Mouse (Mus musculus): ENCODE results near the gene Jade1. TPM values are rescaled to one million over a fixed set of nuclear protein-coding genes. Genes with fewer than 3 reads are reported as not detected.

The Jade1 gene
- total RNA-seq, 1 experiment from 2014 or later = 40.3 TPM

DNA sequence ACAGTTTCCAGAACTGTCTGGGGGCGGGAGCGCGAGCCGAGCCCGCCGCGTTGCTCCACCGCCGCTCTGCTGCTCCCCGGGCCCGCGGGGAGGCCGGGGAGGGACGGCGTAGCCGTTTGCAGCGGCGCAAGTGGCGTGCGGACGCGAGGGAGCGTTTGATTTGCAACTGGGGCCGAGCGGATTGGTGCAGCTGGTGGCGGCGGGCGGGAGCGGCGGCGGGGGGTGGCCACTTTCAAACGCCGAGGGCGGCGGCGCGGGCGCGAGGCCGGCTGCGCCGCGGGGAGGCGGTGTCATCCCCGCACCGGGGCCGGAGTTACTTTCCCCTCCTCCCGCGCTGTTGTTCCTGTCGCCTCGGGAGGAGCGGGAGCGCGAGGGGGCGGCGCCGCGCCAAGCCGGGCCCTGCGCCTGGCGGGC, 9.9 kb downstream of the Jade1 start:
- ATAC-seq (replicated peaks in 1 of 2; ENCODE audit: insufficient read depth in 1 of 2, low FRiP score in 2 of 2, low TSS enrichment in 1 of 2, low read depth in 1 of 2, poor library complexity in 2 of 2, severe bottlenecking in 2 of 2) = peak; percentile 10 to 41; a peak in 2 of 4 replicates

DNA sequence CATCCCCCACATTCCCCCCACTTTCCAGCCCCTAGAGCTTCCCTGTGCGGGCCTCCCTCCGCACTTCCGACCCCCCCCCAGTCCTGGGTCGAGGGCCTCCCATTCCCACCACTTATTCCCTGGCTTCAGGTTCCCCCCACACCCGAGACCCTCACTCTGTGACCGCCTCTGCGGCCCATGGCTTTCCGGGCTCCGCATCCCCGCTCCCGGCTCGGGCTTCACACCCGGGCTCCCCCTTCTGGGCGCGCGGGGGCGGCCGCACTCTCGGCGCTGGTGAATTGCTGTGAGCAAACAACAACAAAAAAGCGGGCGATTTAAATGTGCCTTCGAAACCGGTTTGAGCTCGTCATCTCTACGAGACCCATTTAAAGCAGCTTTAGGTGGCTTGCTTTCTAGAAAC, 10.4 kb downstream of the Jade1 start:
- ATAC-seq (replicated peaks in 1 of 2; ENCODE audit: insufficient read depth in 1 of 2, low FRiP score in 2 of 2, low TSS enrichment in 1 of 2, low read depth in 1 of 2, poor library complexity in 2 of 2, severe bottlenecking in 2 of 2) = peak; percentile 24; a peak in 3 of 4 replicates

DNA sequence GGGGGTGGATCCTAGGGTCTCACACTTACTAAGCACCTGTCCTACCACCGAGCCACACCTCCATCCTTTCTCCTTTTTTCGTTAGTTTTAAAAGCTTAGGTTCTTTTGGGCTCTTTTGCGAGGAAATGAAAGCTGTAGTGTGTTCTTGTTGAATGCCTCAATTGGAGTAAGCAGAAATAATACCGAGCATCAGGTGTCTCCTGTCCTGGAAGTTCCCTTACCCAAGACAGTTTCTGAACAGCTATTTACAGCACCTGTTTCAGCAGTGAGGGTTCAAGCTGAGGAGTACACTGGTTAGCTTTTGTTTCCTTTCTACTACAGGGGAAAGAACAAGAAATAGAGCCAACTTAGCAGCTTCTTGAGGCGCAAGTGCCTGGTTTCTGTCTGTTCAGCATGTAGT, 14.4 kb downstream of the Jade1 start:
- no peak for ATAC-seq (replicated peaks in 1 of 2; ENCODE audit: insufficient read depth in 1 of 2, low FRiP score in 2 of 2, low TSS enrichment in 1 of 2, low read depth in 1 of 2, poor library complexity in 2 of 2, severe bottlenecking in 2 of 2)

DNA sequence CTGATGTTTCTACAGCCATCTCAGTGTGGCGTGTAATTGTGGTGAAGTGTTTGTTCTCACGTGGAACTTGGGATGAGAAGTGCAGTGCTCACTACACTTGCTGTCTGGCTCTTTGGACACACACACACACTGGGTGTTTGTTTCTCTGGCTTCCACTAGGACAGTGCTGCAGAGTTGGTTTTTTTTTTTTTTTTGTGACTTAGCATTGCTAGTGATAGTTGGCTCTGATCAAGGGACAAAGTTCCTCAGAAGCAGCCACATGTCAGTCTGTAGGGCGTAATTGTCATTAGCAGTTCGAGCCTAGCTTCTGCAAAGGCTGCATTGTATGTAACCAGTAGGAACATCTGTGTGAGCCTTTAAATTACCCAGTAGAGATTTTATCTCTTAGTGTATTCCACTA, 16.6 kb downstream of the Jade1 start:
- no peak for ATAC-seq (replicated peaks in 1 of 2; ENCODE audit: insufficient read depth in 1 of 2, low FRiP score in 2 of 2, low TSS enrichment in 1 of 2, low read depth in 1 of 2, poor library complexity in 2 of 2, severe bottlenecking in 2 of 2)

DNA sequence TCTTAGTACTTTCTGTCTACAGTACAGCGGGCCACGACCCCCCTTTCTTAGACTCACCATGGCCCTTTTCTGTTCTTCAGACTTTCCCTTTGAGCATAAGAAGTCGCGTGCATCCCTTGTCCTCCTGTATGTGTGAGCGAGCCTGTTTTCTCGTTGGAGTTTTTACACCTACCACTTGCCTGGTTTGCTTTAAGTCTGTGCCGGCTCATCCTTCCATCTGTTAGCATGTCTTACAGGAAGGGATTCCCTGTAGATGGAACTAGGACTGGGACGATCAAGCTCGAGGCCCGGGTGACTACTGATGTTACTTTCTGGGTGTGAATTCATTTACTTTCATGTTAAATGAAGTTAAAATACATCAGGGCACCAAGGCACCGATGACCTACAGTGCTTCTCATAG, 17.4 kb downstream of the Jade1 start:
- ATAC-seq (replicated peaks in 1 of 2; ENCODE audit: insufficient read depth in 1 of 2, low FRiP score in 2 of 2, low TSS enrichment in 1 of 2, low read depth in 1 of 2, poor library complexity in 2 of 2, severe bottlenecking in 2 of 2) = no peak

DNA sequence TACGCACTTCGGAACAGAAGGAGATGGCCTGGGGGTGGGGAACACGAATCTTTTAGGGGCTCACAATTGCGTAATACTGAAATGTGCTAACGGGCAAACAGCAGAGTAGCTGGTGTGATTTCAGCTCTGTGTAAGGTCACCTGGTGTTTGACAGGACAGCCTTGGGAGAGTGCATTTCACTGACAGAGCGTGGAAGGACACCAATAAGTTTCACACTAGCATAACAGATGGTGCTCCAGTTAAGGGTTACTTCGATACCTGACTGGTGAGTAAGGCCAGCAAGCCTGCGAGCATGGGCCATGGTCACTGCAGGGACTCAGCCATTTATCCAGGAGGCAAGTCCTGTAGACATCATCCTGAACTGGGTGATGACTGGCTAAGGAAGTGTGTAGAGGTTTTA, 18.7 kb downstream of the Jade1 start:
- no peak for ATAC-seq (replicated peaks in 1 of 2; ENCODE audit: insufficient read depth in 1 of 2, low FRiP score in 2 of 2, low TSS enrichment in 1 of 2, low read depth in 1 of 2, poor library complexity in 2 of 2, severe bottlenecking in 2 of 2)

DNA sequence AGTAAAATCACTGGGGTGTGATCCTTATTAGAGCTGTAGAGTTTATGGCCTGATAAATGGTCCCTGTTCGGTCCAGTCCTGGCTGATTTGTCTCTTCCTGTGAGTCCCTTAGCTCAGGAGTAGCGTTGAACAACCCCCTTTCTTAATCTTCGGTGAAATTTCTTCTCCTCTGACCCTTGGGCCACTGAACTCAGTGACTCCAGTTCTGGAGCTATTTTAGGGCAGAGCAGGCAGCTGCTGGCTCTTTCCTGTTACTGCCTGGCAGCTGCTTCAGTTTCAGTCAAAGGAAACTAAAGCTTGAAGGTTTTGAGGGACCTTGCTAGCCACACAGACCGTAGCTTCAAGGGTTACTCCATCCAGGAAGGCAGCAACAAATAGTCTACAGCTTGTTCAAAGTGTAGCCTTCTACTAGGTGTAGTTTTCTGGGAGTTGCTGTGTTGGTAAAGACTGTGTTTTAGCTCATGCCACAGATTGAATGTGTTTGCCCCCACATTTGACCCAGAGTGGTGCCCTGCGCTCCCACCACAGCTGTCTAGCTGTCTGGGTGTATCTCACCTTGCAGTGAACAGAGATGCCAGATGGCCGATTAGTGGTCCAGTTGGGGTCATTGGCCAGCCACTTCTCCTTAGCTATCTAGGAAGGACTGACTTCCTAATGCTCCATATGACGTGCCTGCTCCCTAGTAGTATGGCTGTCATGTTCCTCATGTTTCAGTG, 19.3 kb downstream of the Jade1 start:
- peak; percentile 30 to 39; a peak in 2 of 4 replicates for ATAC-seq (replicated peaks in 1 of 2; ENCODE audit: insufficient read depth in 1 of 2, low FRiP score in 2 of 2, low TSS enrichment in 1 of 2, low read depth in 1 of 2, poor library complexity in 2 of 2, severe bottlenecking in 2 of 2)

DNA sequence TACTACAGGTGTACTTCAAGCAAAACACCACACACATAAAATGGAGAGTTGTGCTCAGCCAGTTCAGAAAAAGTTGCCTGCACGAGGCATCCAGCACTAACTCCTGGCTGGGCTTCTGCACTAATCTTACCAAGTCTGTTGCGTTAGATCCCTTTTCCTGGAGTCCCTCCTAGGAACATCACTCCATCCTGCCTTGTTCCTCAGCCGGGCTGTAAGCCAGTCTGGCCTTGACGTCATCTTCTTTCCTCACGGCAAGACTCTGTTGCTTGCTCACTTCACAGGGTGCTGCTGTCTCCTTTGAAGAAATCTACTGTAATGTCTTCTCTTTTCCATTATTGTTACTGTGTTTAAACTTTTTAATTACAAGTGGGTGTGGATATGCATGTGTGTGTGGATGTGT, 20.4 kb downstream of the Jade1 start:
- no peak for ATAC-seq (replicated peaks in 1 of 2; ENCODE audit: insufficient read depth in 1 of 2, low FRiP score in 2 of 2, low TSS enrichment in 1 of 2, low read depth in 1 of 2, poor library complexity in 2 of 2, severe bottlenecking in 2 of 2)

DNA sequence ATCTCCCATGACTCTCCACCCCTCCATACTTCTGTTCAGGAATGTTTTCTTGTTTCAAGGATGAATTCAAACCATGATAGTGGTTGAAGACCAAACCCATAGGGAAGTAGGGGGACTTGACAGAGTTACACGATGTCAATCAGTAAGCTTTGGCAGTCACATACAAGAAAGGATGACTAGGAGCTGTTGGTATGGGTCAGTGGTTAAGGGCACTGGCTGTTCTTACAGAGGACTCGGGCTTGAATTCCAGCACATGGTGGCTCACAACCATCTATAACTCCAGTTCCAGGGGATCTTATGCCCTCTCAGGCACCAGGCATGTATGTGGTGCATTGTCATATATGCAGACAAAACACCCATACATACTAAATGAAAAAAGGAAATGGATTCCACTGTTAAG, 21.7 kb downstream of the Jade1 start:
- ATAC-seq (replicated peaks in 1 of 2; ENCODE audit: insufficient read depth in 1 of 2, low FRiP score in 2 of 2, low TSS enrichment in 1 of 2, low read depth in 1 of 2, poor library complexity in 2 of 2, severe bottlenecking in 2 of 2) = no peak

DNA sequence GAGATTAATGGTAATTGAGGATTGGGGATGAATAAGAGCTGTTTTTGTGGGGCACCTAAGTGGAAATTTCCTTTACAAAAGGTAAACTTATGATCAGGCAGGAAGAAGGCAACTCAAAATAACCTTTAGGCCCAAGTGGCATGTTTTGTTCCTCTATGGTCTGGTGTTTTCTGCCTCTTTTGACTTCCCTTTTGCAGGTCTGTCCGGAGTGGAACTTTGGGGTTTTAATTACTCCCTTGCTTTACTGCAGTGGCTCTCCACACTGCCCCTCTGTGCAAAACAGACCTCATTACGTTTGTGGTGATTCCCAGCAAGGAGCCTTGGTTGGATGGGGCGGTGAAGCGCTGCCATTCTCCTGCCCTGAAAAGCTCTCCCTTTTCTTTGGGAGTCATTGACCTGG, 24.3 kb downstream of the Jade1 start:
- peak; percentile 70 to 72 for ATAC-seq (replicated peaks in 1 of 2; ENCODE audit: insufficient read depth in 1 of 2, low FRiP score in 2 of 2, low TSS enrichment in 1 of 2, low read depth in 1 of 2, poor library complexity in 2 of 2, severe bottlenecking in 2 of 2)

DNA sequence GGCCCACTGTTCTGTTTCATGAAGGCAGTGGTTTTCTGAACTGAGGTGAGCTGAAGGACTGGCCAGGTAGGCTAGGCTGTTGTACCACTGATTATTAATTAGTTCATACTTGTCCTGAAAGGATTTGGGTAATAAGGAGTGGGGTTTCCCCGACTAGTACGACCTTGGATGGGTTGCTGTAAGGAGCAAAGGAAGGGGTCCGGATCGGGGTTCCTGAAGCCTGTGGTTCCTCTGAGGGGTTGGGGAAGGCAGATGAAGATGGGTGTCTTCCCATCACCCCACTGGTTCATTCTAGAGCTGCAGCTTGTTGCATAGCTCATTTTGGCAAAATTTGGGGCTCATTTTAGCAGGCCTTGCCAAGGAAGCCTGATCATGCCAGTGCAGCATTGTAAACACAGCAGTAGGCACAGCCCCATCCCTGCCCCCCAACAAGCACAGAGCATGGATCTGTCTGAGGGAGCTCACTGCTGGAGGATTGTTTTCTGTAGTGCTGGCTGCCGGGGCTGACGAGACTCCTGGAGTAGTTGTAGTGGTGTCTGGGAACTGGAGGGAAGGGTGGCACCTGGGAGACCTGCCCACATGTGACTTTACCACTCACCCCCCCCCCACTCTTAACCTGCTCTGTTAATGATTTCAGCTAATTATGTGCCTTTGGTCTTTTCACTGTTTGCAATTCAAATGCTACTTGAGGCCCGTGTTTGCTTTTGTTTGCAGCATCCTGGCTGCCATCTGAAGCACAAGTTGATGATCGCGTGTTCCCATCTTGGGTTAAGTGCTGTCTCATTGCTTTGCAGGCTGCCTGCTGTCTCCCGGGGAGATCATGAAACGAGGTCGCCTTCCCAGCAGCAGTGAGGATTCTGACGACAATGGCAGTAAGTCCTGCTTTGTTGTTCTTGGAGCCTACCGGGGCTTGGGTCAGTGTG, 25.1 kb downstream of the Jade1 start:
- ATAC-seq (replicated peaks in 1 of 2; ENCODE audit: insufficient read depth in 1 of 2, low FRiP score in 2 of 2, low TSS enrichment in 1 of 2, low read depth in 1 of 2, poor library complexity in 2 of 2, severe bottlenecking in 2 of 2) = no peak

DNA sequence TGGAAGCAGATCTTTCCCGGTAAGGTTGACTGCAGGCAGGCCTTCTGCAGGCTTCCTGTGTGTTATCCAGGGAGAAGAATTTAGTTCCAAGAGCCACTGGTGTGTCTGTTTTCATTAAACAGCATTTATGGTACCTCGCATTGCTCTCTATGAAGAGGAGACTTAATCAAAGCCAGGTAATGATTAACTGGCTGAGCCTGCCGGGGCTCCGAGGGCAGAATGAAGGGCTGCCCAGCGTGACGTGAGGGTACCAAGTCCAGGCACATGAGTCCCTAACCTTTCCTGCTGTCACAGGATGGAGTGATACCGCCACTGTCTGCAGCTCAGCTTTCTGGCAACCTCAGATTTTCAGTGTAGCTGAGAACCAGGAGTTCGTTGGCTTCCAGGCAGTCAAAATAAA, 25.9 kb downstream of the Jade1 start:
- ATAC-seq (replicated peaks in 1 of 2; ENCODE audit: insufficient read depth in 1 of 2, low FRiP score in 2 of 2, low TSS enrichment in 1 of 2, low read depth in 1 of 2, poor library complexity in 2 of 2, severe bottlenecking in 2 of 2) = no peak

DNA sequence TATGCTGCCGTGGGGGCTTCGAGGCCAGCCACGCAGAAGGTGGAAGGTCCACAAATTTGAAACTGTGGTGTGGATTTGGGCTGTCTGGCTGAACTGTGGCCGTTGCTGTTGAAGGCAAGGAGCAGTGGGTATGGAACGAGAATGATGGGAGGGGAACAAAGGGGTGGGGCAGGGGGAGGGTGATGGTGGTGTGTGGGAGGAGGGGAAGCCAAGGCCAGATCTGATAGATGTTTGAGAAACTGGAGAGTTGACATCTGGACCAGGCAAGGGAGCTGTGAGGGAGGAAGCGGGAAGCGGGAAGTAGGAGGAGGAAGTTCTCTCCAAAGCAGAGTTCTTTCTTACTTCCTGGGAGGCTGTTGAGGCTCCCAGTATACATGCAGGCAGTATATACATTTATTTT, 26.7 kb downstream of the Jade1 start:
- no peak for ATAC-seq (replicated peaks in 1 of 2; ENCODE audit: insufficient read depth in 1 of 2, low FRiP score in 2 of 2, low TSS enrichment in 1 of 2, low read depth in 1 of 2, poor library complexity in 2 of 2, severe bottlenecking in 2 of 2)

DNA sequence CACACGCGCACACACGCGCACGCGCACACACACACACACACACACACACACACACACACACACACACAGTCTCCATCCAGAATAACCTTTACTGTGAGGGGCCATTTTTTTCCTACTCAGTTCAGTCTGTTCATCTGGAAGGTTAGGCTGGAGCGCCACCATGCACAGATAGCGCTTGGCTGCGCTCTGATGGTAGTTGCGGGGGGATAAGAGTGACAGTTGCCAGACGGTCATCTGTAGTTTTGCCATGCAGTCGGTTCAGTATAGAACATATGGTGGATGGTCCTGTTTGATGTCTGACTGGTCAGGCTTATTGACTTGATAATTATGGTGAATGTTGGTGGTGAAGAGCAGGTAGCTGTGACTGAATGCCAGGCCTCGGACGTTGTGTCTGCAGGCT, 27.6 kb downstream of the Jade1 start:
- ATAC-seq (replicated peaks in 1 of 2; ENCODE audit: insufficient read depth in 1 of 2, low FRiP score in 2 of 2, low TSS enrichment in 1 of 2, low read depth in 1 of 2, poor library complexity in 2 of 2, severe bottlenecking in 2 of 2) = no peak

DNA sequence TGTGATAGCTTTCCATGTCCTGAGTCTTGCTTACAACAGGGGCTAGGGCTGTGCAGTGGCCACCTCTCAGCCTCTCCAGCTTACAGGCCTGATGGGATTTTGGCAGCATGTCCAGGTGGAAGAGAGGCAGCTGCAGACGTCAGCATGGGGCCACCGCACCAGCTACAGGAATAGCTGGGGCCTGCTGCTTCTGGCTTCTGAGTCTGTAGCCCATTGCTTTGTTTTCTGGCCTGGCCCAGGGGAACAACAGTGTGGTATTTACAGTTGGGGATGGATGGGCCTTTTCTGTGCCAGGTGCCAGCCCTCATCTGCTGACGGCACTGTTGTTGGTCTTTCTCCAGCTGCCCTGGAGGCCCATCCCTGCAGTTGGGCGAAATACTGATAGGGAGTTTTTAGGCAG, 28.1 kb downstream of the Jade1 start:
- no peak for ATAC-seq (replicated peaks in 1 of 2; ENCODE audit: insufficient read depth in 1 of 2, low FRiP score in 2 of 2, low TSS enrichment in 1 of 2, low read depth in 1 of 2, poor library complexity in 2 of 2, severe bottlenecking in 2 of 2)

DNA sequence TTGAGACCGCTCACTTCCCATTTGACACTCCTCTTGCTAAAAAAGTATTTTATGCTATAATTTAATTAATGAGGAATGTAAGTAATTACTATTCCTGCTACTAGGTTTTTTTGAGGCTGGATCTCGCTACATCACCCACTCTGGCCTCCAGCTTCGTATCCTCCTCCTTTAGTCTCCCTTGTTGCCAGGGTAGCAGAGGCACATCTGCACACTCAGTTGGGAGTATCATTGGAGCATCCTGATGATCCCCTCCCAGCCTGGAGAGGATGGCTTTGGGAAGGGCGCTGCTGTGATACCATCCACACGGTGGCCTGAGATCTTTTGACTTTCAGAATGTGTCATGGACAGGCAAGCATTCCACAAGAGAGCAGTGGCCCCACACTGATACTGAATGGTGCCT, 30.0 kb downstream of the Jade1 start:
- no peak for ATAC-seq (replicated peaks in 1 of 2; ENCODE audit: insufficient read depth in 1 of 2, low FRiP score in 2 of 2, low TSS enrichment in 1 of 2, low read depth in 1 of 2, poor library complexity in 2 of 2, severe bottlenecking in 2 of 2)

DNA sequence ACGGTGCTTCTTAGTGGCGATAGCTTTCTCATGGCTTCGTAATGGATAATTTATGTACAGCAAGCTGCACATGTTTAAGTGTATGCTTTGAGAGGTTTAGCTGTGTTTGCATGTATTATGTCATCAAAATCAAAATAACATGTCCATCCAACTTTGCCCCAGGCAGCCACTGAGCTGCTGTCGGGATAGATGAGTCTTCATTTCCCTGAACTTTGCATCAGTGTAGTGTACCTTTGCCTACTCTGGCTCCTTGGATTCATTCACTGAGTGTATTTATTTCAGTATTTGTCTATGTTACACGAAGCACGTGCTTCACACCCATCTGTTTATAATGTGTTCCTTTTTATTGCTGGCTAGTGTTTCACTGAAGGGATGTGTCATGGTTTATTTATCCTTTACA, 30.8 kb downstream of the Jade1 start:
- no peak for ATAC-seq (replicated peaks in 1 of 2; ENCODE audit: insufficient read depth in 1 of 2, low FRiP score in 2 of 2, low TSS enrichment in 1 of 2, low read depth in 1 of 2, poor library complexity in 2 of 2, severe bottlenecking in 2 of 2)

DNA sequence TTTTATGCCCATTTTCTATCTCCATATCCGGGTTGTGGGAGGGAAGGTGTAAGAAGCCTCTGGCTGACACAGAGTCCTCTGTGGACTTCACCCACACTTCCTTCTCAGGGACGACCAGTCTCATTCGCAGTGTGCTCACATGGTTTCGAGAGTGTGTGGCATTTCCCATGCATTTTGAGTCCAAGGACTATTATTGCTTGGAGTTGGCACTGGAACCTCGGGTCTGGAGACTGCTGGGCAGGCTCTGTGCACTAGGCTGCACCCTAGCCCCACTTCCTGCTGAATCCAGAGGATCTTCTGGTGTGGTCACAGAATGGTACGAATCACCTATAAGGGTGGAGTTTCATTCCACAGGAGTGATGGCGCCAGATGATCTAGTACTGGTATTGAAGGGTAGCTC, 31.4 kb downstream of the Jade1 start:
- peak in 1 of 2 experiments; percentile 18; a peak in 2 of 4 replicates for ATAC-seq (replicated peaks in 1 of 2; ENCODE audit: insufficient read depth in 1 of 2, low FRiP score in 2 of 2, low TSS enrichment in 1 of 2, low read depth in 1 of 2, poor library complexity in 2 of 2, severe bottlenecking in 2 of 2)
